Mouse (Mus musculus) embryo, embryonic 9.5 days (tissue): Measurements from ENCODE around the gene Pglyrp2.

Experiments
- DNase-seq: peaks from one replicate; pipeline ENCODE4 v3.0.0-alpha.2; 2017; ENCODE audit errors: extremely low spot score

Gene Pglyrp2

GRCm38 (mm10) chr17:32424034-32424433, at the start of gene Pglyrp2:
Gene Pglyrp2 (minus strand): TSS chr17:32424167.
- no peak for DNase-seq

- DNase-seq = no peak
Observed at GRCm38 (mm10) chr17:32472176-32472575, 48.2 kb upstream of the Pglyrp2 start.

- DNase-seq = no peak
Observed at GRCm38 (mm10) chr17:32470795-32471194, 46.8 kb upstream of the Pglyrp2 start.

GRCm38 (mm10) chr17:32468494-32468893, 44.5 kb upstream of the Pglyrp2 start:
- DNase-seq = no peak

GRCm38 (mm10) chr17:32454997-32455396, 31.0 kb upstream of the Pglyrp2 start:
- no peak for DNase-seq

GRCm38 (mm10) chr17:32454188-32454587, 30.2 kb upstream of the Pglyrp2 start:
- no peak for DNase-seq

GRCm38 (mm10) chr17:32452482-32452881, 28.5 kb upstream of the Pglyrp2 start, which contains the start of gene Cyp4f39:
Gene Cyp4f39 (plus strand): TSS chr17:32452723.
- peak; percentile 49 for DNase-seq

GRCm38 (mm10) chr17:32450844-32451537, 27.0 kb upstream of the Pglyrp2 start:
- DNase-seq = no peak

- DNase-seq = no peak
Observed at GRCm38 (mm10) chr17:32449042-32449441, 25.1 kb upstream of the Pglyrp2 start.

GRCm38 (mm10) chr17:32447195-32447594, 23.2 kb upstream of the Pglyrp2 start:
- DNase-seq = no peak

GRCm38 (mm10) chr17:32445016-32445415, 21.0 kb upstream of the Pglyrp2 start:
- DNase-seq = no peak

- DNase-seq = no peak
Observed at GRCm38 (mm10) chr17:32443245-32443644, 19.3 kb upstream of the Pglyrp2 start.

GRCm38 (mm10) chr17:32437106-32437505, 13.1 kb upstream of the Pglyrp2 start:
- DNase-seq = no peak

- DNase-seq = no peak
Observed at GRCm38 (mm10) chr17:32435151-32435550, 11.2 kb upstream of the Pglyrp2 start.

GRCm38 (mm10) chr17:32434324-32434723, 10.4 kb upstream of the Pglyrp2 start:
- DNase-seq = no peak

- DNase-seq = no peak
Observed at GRCm38 (mm10) chr17:32431972-32432371, 8.0 kb upstream of the Pglyrp2 start.

GRCm38 (mm10) chr17:32426610-32427009, 2.6 kb upstream of the Pglyrp2 start:
- DNase-seq = no peak

GRCm38 (mm10) chr17:32420781-32421180, 3.2 kb downstream of the Pglyrp2 start:
- DNase-seq = no peak

GRCm38 (mm10) chr17:32419989-32420388, 4.0 kb downstream of the Pglyrp2 start:
- DNase-seq = no peak

GRCm38 (mm10) chr17:32416771-32417170, 7.2 kb downstream of the Pglyrp2 start:
- no peak for DNase-seq

GRCm38 (mm10) chr17:32415417-32416020, 8.4 kb downstream of the Pglyrp2 start:
- DNase-seq = no peak

GRCm38 (mm10) chr17:32411898-32412297, 12.1 kb downstream of the Pglyrp2 start:
- DNase-seq = no peak

GRCm38 (mm10) chr17:32403417-32403816, 20.6 kb downstream of the Pglyrp2 start, which contains the start of gene Rasal3:
Gene Rasal3 (minus strand): TSS chr17:32403583.
- no peak for DNase-seq
